Mouse (Mus musculus): ENCODE results near the gene Sapcd1. TPM values are rescaled to one million over a fixed set of nuclear protein-coding genes. Genes with fewer than 3 reads are reported as not detected.

Gene Sapcd1
- under 1 TPM in 1 of 2 experiments, not detected in 1; 0.79 TPM for total RNA-seq (2021)

- DNase-seq (ENCODE audit: low spot score in 2 of 2): peak in 1 of 2 experiments; percentile 28
- intact Hi-C loops (cut with DNase I): no loop called here
Measured at GRCm38 (mm10) chr17:35027277-35028068, at the start of gene Sapcd1. Gene Sapcd1 (minus strand): TSS chr17:35028016.

GRCm38 (mm10) chr17:35077285-35077684 lies 49.5 kb upstream of the Sapcd1 start:
- intact Hi-C loops (cut with DNase I): no loop called here
- no peak for DNase-seq (ENCODE audit: low spot score in 2 of 2)

GRCm38 (mm10) chr17:35076507-35077176 lies 48.8 kb upstream of the Sapcd1 start, which contains the start of gene Ly6g6e:
Gene Ly6g6e (plus strand): TSS chr17:35076902.
- intact Hi-C loops (cut with DNase I): no loop called here
- no peak for DNase-seq (ENCODE audit: low spot score in 2 of 2)

- no peak for DNase-seq (ENCODE audit: low spot score in 2 of 2)
- intact Hi-C loops (cut with DNase I): no loop called here
Measured at GRCm38 (mm10) chr17:35074097-35074496, 46.3 kb upstream of the Sapcd1 start.

GRCm38 (mm10) chr17:35071454-35071853 lies 43.6 kb upstream of the Sapcd1 start:
- intact Hi-C loops (cut with DNase I): no loop called here
- no peak for DNase-seq (ENCODE audit: low spot score in 2 of 2)

GRCm38 (mm10) chr17:35070556-35071229 lies 42.9 kb upstream of the Sapcd1 start:
- intact Hi-C loops (cut with DNase I): no loop called here
- DNase-seq (ENCODE audit: low spot score in 2 of 2): no peak

GRCm38 (mm10) chr17:35068213-35068914 lies 40.5 kb upstream of the Sapcd1 start:
- intact Hi-C loops (cut with DNase I): no loop called here
- no peak for DNase-seq (ENCODE audit: low spot score in 2 of 2)

GRCm38 (mm10) chr17:35066084-35066483 lies 38.3 kb upstream of the Sapcd1 start, which contains the start of gene Mpig6b:
Gene Mpig6b (minus strand): TSS chr17:35066184.
- intact Hi-C loops (cut with DNase I): no loop called here
- no peak for DNase-seq (ENCODE audit: low spot score in 2 of 2)

- intact Hi-C loops (cut with DNase I): no loop called here
- DNase-seq (ENCODE audit: low spot score in 2 of 2): no peak
Measured at GRCm38 (mm10) chr17:35064951-35065947, 37.4 kb upstream of the Sapcd1 start, which contains the start of gene Ly6g6c. Gene Ly6g6c (plus strand): TSS chr17:35065388.

- intact Hi-C loops (cut with DNase I): no loop called here
- no peak for DNase-seq (ENCODE audit: low spot score in 2 of 2)
Measured at GRCm38 (mm10) chr17:35064378-35064877, 36.6 kb upstream of the Sapcd1 start.

GRCm38 (mm10) chr17:35063466-35063865 lies 35.6 kb upstream of the Sapcd1 start:
- intact Hi-C loops (cut with DNase I): no loop called here
- DNase-seq (ENCODE audit: low spot score in 2 of 2): no peak

GRCm38 (mm10) chr17:35061299-35061698 lies 33.5 kb upstream of the Sapcd1 start:
- DNase-seq (ENCODE audit: low spot score in 2 of 2): no peak
- intact Hi-C loops (cut with DNase I): no loop called here

GRCm38 (mm10) chr17:35060737-35061297 lies 33.0 kb upstream of the Sapcd1 start:
- intact Hi-C loops (cut with DNase I): no loop called here
- DNase-seq (ENCODE audit: low spot score in 2 of 2): no peak

- intact Hi-C loops (cut with DNase I): no loop called here
- no peak for DNase-seq (ENCODE audit: low spot score in 2 of 2)
Measured at GRCm38 (mm10) chr17:35060071-35060470, 32.3 kb upstream of the Sapcd1 start.

- peak; percentile 55 to 62 for DNase-seq (ENCODE audit: low spot score in 2 of 2)
- intact Hi-C loops (cut with DNase I): loop anchor here (2.0 kb wide), 1 partner anchor 38 kb away; no protein-coding TSS in a partner anchor
Measured at GRCm38 (mm10) chr17:35058911-35059892, 31.4 kb upstream of the Sapcd1 start, which contains the start of gene Ddah2. Gene Ddah2 (plus strand): TSS chr17:35059035.

GRCm38 (mm10) chr17:35058316-35058715 lies 30.5 kb upstream of the Sapcd1 start:
- intact Hi-C loops (cut with DNase I): loop anchor here (2.0 kb wide), 1 partner anchor 38 kb away; no protein-coding TSS in a partner anchor

GRCm38 (mm10) chr17:35057090-35057489 lies 29.3 kb upstream of the Sapcd1 start:
- intact Hi-C loops (cut with DNase I): no loop called here
- no peak for DNase-seq (ENCODE audit: low spot score in 2 of 2)

More at GRCm38 (mm10) chr17:35058316-35058715, 30.5 kb upstream of the Sapcd1 start:
- no peak for DNase-seq (ENCODE audit: low spot score in 2 of 2)

Measured in left cerebral cortex, postnatal 36 days (tissue).